Mouse (Mus musculus): ENCODE results near the gene Mvd.

The Mvd gene

DNA sequence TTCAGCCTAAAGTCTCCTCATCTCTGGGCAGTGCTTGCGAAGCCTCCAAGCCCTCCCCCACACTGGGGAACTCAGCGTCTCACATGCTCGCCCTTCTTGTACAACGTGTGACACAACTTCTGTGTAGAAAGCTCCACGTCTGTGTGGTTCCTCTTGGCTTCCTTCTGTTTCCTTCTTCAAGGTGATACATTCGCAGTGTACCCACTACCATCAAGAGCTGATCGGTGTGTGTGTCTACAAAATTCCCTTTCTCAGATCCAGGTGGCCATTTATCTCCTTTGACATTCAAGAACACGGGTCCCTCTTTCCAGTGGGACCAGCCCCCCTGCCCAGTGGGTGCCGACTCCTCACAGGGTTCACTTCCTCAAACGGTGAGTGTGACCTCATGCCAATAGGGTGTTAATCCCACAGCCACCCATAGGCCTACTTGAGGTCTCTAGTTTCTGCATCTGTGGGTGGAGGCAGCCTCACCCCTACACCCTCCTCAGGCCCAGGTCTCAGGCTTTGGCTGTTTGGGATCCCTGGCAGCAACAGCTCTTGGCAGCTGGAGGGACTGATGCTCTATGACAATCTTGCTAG lies 13.1 kb downstream of the Mvd start:
- CTCF ChIA-PET, result interaction anchor here (0.6 to 0.9 kb wide), 3 partner anchors 14 to 45 kb away, joined by 3 to 5 read pairs (median 3); no protein-coding TSS in a partner anchor

DNA sequence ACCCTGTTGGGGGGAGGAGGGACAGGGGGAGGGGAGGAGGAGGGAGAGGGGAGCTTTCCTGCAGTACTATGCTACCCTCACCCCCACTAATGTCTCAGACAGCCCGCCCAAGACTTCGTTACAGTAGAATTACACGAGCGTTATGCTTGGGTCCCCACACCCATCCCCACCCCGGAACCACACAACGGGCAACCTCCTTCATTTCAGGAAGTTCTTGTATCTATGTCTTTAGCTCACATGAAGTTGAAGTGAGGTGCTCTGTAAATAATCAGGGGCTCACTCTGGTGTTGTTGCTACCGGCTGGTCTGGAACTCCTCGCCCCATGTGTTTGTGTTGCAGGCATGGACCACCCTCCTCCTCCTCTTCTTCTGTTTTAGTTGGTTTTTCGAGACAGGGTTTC lies 15.1 kb downstream of the Mvd start:
- CTCF ChIA-PET, result no interaction called here

DNA sequence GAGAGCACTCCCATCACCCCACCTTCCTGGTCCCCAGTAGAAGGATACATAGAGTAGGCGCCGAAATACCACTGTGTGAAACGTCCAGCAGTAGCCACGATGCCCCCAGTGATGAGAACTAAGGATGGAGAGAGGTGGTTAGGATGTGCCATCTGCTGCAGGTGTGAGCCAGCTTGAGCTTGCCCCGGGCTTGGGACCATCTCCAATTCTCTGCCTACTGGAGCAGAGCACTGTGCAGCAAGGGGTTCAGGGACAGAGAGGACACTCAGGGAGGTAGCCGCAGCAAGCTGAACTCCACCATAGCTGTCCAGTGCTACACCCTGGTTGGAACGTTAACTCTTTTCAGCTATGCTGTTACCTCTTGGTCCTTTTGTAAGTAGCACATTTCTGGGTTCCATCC lies 15.6 kb downstream of the Mvd start:
- CTCF ChIA-PET, result no interaction called here

DNA sequence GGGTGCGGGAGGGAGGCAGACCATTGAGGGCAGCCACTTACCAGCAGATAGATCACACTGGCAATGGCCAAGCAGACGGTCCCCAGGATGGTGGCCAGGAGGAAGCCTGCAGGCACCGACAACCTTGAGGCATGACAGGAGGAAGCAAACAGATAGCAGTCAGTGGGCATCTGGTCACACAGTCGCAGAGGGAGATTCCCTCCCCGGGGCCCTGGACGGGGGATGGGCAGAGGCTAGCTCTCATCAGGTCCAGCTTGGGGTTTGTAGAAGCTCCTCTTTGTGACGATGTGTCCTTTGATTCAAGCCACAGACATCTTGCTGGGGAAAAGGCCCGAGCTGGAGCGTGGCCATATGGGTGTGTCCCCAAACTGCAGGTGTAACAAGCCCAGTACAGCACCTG lies 17.1 kb downstream of the Mvd start:
- CTCF ChIA-PET, result no interaction called here

DNA sequence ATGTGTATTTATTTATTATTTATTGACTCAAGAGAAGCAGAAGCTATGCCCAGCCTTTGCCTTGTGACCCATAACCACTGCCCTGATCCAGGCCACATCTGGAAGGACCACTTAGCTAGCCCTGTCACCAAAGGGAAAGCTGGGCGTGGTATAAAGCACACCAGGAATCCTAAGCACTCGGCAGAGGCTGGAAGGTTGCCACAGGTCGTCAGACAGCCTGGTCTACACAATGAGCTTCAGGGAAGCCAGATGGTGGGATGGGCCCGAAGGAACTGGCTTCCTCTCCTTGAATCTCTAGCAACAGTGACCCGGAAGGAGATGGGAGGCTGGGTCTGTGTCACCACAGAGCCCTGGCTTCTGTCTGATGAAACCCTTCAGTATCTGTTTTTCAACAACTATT lies 19.6 kb downstream of the Mvd start:
- CTCF ChIA-PET, result no interaction called here

DNA sequence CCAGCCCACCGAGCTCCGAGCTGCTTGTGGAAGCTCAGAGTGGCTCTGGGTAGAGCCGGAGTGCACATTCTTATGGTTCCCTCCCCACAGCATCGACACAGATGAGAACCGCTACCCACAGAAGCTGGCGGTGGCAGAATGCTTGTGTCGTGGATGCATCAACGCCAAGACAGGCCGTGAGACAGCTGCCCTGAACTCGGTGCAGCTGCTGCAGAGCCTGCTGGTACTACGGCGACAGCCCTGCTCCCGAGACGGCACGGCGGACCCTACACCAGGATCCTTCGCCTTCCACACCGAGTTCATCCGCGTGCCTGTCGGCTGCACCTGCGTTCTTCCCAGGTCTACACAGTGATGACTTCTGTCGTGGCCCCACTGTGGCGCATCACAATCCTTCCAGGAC lies 20.0 kb downstream of the Mvd start:
- CTCF ChIA-PET, result no interaction called here

DNA sequence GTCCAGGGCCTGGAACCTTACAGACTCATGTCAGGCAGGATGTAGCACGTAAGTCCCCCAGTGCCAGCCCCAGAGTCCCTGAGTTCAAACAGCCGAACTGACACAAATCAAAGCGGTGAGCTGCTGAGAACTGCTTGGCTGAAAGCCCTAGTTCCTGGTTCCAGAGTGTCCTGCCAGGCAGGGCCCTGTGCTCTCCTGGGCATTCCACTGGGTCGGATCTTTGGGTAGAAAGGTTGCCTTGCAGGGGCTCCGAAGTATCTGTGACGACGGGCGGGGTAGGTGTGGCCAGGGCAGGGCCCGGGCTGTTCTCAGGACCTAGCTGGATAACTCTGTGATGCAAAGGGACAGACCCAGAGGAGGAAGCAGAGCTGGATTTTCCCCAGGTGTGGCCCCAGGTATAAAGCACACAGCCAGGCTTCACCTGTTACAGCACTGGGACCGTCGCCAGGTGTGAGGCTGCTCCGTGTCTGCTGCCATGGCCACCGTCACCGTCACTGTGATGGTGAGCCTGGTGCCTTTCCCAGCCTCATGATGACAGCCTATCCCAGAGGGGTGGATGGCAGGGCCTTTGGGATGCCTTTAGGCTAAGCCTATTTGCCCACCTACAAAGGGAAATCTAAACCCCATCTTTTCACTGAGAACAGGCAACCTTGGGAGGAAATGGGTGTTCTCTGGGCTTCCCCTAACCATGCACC lies 21.7 kb downstream of the Mvd start, which contains the start of gene Il17c:
TSS of gene Il17c (plus strand) at position 645 of the 695 bp plus-strand sequence.
- CTCF ChIA-PET, result no interaction called here

DNA sequence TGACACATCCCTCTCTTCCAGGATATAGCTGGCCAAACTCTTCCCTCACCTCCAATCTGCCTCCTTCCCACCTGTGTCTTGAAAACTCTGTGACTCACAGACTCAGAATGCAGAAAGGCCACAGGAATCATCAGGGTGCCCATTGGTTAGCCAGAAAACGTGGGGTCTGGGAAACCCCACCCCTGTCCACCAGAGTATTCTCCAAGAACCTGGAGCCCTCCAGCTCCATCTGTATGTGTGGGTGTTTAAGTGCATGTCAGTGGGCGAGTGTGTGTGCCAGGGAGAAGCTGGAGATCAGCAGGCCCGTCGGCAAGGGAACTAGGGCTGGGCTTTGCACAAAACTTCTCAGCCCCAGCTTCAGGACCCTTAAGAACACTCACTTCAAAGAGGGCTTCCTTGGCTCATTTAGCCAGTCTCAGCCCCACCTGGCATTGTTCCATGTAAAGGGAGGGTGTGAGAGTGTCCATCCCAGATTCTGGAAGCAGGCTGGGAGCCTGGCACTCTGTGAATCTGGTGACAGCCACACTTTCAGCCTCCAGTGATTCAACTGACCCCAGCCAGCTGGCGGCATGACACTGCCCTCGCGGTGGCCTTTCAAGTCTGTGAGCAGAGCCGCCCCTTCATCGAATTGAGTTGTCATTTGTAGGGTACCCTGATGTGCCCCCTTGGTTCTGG lies 23.2 kb downstream of the Mvd start:
- CTCF ChIA-PET, result no interaction called here

DNA sequence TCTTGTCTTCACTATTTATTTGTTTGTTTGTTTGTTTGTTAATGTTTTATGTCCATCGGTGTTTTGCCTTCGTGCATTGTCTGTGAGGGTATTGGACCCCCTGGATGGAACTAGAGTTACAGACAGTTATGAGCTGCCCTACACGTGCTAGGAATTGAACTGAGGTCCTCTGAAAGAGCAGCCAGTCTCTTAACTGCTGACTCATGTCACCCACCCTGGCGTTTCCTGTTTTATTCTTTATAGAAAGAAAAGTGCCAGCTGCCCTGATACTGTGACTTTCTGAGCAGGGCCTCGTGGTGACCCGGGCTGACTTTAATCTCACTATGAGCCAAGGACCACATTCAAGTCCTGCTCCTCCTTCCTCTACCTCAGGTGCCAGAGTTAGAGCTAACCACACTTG lies 27.7 kb downstream of the Mvd start:
- CTCF ChIA-PET, result no interaction called here

DNA sequence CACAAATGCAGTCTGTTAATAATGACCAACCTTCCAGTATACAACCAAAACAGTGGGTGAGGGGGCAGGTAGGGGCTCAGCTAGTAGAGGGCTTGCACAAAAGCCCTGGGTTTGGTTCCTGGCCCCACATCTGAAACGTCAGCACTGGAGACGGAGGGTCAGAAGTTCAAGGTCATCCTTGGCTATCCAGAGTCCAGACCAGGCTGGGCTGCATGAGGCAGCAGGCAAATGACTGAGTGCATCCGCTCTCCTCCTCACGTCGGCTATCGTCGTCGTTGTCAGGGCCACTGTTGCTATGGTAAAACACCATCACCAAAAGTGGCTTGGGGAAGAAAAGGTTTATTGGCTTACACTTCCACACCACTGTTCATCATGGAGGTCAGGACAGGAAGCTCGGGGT lies 28.9 kb downstream of the Mvd start:
- CTCF ChIA-PET, result no interaction called here

DNA sequence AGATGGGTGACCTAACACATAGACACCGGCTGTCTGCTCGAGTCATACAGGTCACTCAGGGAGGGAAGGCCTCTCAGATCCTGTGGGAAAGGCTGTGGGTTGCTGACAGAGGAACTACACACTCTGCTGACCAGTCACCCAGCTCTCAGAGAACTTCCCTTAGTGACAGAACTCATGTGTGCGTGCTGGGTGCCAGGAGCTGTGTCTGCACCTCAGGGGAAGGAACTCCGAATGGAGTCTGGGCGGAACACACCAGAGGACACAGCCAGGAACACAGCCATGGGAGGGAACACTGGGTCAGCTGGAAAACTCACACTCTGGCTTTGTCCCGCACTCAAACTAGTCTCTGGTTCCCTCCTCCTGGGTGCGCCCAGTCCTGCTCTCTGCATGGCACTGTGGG lies 35.5 kb downstream of the Mvd start:
- CTCF ChIA-PET, result interaction anchor here (0.6 kb wide), 1 partner anchor 9 kb away, joined by 6 read pairs; no protein-coding TSS in a partner anchor

DNA sequence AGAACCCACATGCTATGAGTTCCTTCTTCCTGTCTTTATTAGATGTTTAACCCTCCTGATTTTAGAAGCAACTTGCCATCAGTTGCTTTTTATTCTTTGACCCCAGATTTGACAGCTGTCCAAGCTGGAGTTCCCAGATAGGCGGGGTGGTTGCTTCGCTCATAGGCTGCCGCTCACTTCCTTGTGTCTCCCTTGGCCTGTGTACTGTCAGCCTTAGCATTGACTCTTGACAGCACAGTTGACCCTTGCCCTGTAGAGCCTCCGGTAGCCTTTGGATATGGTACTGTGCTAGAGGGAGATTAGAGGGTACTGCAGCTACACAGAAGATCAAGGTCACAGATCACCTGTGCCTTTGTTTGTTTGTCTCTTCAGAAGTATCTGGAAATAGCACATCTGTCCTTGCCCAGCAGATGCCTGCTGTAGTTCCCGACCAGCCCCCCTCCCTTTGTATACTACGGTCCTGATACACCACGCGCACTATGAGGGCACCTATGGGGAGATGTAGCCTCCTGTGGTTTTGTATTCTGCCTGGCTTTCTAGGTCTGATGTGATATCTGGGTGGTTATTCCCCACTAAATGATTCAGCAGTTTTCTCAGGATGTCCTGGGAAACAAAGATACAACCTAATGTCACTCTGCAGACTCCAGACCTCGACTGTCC lies 37.9 kb downstream of the Mvd start:
- CTCF ChIA-PET, result no interaction called here

DNA sequence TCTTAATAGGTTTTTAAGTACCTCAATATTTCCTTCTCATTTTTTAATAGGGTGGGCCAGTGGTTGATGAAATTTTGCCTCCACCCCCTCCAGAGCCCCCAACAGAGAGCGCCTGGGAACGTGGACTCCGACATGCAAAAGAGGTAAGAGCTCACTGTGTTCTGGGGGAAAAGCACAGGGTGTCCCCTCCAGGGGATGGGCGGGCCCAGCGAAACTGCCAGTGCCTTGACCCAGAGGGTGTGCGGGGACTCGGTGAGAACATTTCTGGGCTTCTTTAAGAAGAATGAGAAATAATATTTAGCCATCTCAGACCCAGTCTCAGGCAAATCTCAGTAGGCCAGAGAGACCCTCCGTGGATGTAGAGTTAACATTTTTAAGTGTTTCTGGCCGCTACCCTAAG lies 45.0 kb downstream of the Mvd start:
- CTCF ChIA-PET, result no interaction called here

DNA sequence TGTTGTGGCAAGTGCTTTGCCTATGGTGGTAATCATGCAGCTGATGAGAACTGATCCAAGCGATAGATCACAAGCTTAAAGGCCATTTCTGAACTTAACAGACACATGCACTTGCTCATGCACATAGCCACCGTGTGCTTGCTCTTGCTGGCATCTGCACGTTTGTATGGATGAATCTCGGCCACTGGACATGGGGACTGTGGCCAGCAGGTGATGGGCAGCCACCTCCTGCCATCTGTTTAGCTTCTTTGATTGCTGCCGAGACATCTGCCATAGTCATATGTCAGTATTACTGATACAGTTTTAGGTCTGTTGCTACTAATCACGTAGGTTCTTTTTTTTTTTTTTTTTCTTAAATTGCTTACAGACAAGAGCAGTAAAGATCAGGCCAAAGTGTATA lies 47.9 kb downstream of the Mvd start:
- CTCF ChIA-PET, result interaction anchor here (1.0 kb wide), 1 partner anchor 14 kb away, joined by 3 read pairs; no protein-coding TSS in a partner anchor

DNA sequence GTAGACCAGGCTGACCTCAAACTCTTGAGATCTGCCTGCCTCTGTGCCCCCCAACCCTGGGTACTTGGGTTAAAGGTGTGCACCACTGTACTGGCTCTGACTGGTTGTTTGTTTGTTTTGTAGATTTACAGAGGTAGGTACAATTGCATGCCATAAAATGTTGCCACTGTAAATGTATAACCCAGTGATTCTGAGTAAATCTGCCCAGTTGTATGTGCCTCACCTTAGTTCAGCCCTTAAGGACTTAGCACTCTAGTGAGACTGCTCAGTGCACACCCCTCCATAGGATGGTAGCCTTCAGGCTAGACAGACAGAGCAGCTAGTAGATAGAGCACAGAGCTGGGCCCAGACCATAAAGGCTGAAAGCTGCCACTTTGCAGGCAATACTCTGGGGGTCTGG lies 49.5 kb downstream of the Mvd start:
- CTCF ChIA-PET, result no interaction called here

DNA sequence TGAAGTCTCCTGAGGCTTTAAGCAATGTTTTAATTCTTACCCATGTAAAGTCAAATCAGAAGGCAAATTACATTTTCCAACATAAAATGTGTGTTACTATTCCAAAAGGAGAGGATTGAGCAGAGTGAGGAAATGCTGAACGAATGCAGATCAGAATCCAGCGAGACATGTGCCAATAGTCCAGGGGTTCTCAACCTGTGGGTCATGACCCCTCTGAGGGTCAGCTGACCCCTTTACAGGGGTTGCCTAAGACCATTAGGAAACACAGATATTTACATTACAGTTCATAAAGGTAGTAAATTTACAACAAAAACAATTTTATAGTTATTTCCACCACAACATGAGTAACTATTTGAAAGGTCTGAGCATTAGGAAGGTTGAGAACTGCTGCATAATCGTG lies 52.5 kb downstream of the Mvd start:
- CTCF ChIA-PET, result no interaction called here

DNA sequence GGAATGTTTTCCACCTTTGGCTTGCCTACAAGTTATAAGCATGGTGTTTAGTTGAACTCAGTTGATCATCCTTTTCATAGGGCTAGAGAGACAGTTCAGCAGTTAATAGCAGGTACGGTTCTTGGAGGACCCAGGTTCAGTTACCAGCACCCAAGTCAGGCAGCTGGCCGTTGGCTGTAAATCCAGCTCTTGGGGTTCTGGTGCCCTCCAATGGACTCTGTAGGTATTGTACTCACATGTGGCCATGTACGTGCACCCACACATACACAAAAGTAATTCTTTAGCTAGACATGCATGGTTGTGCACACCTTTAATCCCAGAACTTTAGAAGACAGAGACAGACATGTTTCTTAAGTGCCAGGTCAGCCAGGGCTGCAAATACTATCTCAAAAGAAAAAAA lies 53.9 kb downstream of the Mvd start:
- CTCF ChIA-PET, result no interaction called here

Measured in spleen, embryonic (tissue).